Mouse (Mus musculus) forebrain, embryonic 16.5 days (tissue): ENCODE data around the gene Irf2. TPM values are rescaled to one million over a fixed set of nuclear protein-coding genes. Genes with fewer than 3 reads are reported as not detected.

Experiments
- ATAC-seq: fragments of 200-750 bp; cut with Nextera tagmentation; 2 replicates; pipeline ENCODE4 v1.8.0; 2017; ENCODE audit warnings: mild to moderate bottlenecking, moderate library complexity
- H3K27ac ChIP-seq: fragments of 300-500 bp; sonication (generic); 2 replicates; pipeline ENCODE4 v1.5.1; 2014; ENCODE audit warnings: low read length, control low read depth
- H3K27me3 ChIP-seq: fragments of 300-500 bp; sonication (generic); replicated peaks from 2 replicates; pipeline ENCODE4 v1.6.1; 2014; ENCODE audit warnings: low read length; ENCODE audit not compliant: control insufficient read depth, insufficient read depth
- H3K36me3 ChIP-seq: fragments of 300-500 bp; sonication (generic); 2 replicates; pipeline ENCODE4 v1.6.1; 2014; ENCODE audit not compliant: control insufficient read depth, insufficient read depth
- H3K4me1 ChIP-seq: fragments of 300-500 bp; sonication (generic); replicated peaks from 2 replicates; pipeline ENCODE4 v1.6.1; 2014; ENCODE audit warnings: low read length; ENCODE audit not compliant: control insufficient read depth, insufficient read depth
- H3K4me2 ChIP-seq: fragments of 300-500 bp; sonication (generic); 2 replicates; pipeline ENCODE4 v1.6.1; 2014; ENCODE audit warnings: mild to moderate bottlenecking, low read length, control low read depth
- H3K4me3 ChIP-seq: fragments of 300-500 bp; sonication (generic); replicated peaks from 2 replicates; pipeline ENCODE4 v1.5.1; 2014; ENCODE audit warnings: mild to moderate bottlenecking, low read length, control low read depth
- H3K9ac ChIP-seq: fragments of 300-500 bp; sonication (generic); replicated peaks from 2 replicates; pipeline ENCODE4 v1.6.1; 2014; ENCODE audit warnings: low read depth, low read length, control low read depth
- H3K9me3 ChIP-seq: fragments of 300-500 bp; sonication (generic); 2 replicates; pipeline ENCODE4 v1.6.1; 2016; ENCODE audit warnings: low read length; ENCODE audit not compliant: control insufficient read depth
- WGBS: fragments of 180-500 bp; shearing (Covaris S2); extraction: QIAGEN DNeasy Blood & Tissue Kit; methylation state at CpG from one replicate; pipeline ENCODE4 v1.1.7; 2014; 5-methylcytosine and 5-hydroxymethylcytosine counted together
- polyA plus RNA-seq: library from polyadenylated mRNA; unstranded; fragments of >200 nt; fragmentation: Nextera tagmentation; extraction: Ambion mirVana; gene quantifications from 2 replicates; pipeline ENCODE4 v1.2.1, GENCODE M21; 2015

The Irf2 gene
- polyA plus RNA-seq, 1 experiment from 2014 or later: 11.2 TPM

DNA sequence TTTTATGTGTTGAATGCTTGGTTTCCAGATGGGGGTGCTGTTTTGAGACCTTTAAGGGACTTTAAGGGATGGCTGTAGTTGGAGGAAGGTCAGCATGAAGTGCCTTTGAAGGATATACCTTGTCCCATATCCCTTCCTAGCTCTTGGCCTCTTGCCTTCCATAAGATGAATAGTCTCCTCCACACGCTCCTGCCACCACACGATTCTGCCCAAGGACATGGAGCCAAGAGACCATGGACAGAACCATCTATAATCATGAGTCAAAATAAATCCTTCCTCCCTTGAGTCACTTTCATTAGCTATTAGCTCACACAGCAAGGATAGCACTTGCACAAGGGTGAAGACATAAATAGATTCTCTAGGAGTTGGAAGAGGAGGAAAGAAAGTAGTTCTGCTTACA, 146.3 kb downstream of the Irf2 start:
- WGBS: 91% methylated on average over 2 of the region's 2 CpGs
- no peak overlapping the region for H3K9ac ChIP-seq
- ATAC-seq: no peak
- no peaks in the 10 kb centered on the region for H3K27me3 ChIP-seq
- H3K4me3 ChIP-seq: no peak overlapping the region
- H3K36me3 ChIP-seq: no peaks in the 10 kb centered on the region
- H3K4me2 ChIP-seq: no peak overlapping the region
- H3K4me1 ChIP-seq: no peaks in the 10 kb centered on the region
- no peak overlapping the region for H3K27ac ChIP-seq
- H3K9me3 ChIP-seq: no peaks in the 10 kb centered on the region

DNA sequence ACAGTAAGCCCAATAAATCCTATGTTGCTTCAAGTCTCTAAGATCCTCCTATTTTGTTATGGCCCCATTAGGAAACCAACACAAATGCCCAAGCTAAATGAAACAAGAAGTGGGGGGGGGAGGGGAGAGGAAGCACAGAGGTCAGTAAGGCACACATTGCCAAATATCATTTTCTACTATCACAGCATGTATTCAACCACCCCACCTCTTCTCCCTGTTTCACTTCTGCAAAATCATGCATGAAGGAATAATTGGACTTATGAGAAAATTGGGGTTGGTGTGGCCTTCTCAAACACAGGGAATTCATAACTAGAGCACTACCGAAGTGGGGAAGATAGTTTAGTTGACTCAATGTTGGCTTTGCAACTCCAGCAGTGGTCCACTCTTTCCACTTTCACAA, 146.7 kb downstream of the Irf2 start:
- Histone ChIP-seq H3K4me2 (no peak overlapping the region), H3K4me3 (no peak overlapping the region), H3K27me3 (no peaks in the 10 kb centered on the region), H3K27ac (no peak overlapping the region), H3K9me3 (no peaks in the 10 kb centered on the region), H3K9ac (no peak overlapping the region), H3K36me3 (no peaks in the 10 kb centered on the region), H3K4me1 (no peaks in the 10 kb centered on the region)
- 96% methylated on average over 1 of the region's 1 CpGs for WGBS
- no peak for ATAC-seq

DNA sequence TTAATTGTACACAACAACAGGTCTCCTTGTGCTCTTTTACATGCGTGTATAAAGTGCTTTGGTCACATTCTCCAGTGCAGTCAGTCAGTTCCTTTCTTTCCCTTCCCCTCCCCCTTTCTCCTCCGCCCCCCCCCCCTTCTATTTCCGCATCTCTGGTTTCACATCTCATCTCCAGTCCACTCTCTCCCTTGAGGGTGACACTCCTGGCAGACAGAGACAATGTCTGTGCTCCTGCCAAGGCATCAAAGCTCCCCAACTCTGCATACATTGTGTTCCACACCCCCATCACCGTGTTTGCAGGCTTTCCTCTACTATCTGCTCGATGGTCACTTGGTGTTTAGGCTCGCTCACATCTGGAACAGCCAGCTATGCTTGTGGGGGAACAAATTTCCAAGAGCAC, 147.9 kb downstream of the Irf2 start:
- no peak overlapping the region for H3K4me2 ChIP-seq
- no peaks in the 10 kb centered on the region for H3K4me1 ChIP-seq
- no peak overlapping the region for H3K9ac ChIP-seq
- H3K27ac ChIP-seq: no peak overlapping the region
- WGBS: 77% methylated on average over 6 of the region's 6 CpGs
- no peak for ATAC-seq
- H3K36me3 ChIP-seq: no peaks in the 10 kb centered on the region
- H3K9me3 ChIP-seq: no peaks in the 10 kb centered on the region
- H3K27me3 ChIP-seq: no peaks in the 10 kb centered on the region
- H3K4me3 ChIP-seq: no peak overlapping the region

- Histone ChIP-seq H3K9me3 (no peaks in the 10 kb centered on the region), H3K27me3 (no peaks in the 10 kb centered on the region), H3K9ac (no peak overlapping the region), H3K36me3 (no peaks in the 10 kb centered on the region), H3K4me3 (no peak overlapping the region), H3K4me1 (peaks cover 4% of the 10 kb centered on the region; the same call in 1 of the 2 replicates), H3K27ac (no peak overlapping the region; the same call in 1 of the 2 replicates), H3K4me2 (no peak overlapping the region)
- no peak for ATAC-seq
- WGBS: 44% methylated on average over 4 of the region's 4 CpGs
Measured at GRCm38 (mm10) chr8:46888575-46888974, 149.0 kb downstream of the Irf2 start.

DNA sequence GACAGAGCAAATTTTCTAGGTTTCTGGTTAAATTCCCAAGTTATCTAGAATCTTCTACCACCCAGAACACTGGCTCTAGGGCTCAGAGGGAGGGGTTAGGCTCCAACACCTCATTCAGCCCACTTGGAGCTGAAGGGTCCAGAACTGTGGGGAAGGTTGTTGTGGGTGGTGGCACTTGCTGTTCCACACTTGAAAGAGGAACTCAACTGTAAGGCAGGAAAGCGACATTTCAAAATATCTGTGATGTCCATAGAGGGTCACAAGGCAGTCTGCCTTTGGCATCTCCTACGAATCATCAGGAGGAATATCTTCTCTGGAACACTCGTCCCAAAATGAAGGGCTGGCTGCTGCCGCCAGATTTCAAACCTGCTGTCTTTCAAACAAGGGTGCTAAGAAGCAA, 150.7 kb downstream of the Irf2 start:
- ATAC-seq: no peak
- Histone ChIP-seq H3K27ac (no peak overlapping the region), H3K4me2 (no peak overlapping the region), H3K9me3 (no peaks in the 10 kb centered on the region), H3K4me3 (no peak overlapping the region), H3K9ac (no peak overlapping the region), H3K27me3 (no peaks in the 10 kb centered on the region), H3K36me3 (no peaks in the 10 kb centered on the region), H3K4me1 (peaks cover 4% of the 10 kb centered on the region; the same call in 1 of the 2 replicates)
- 88% methylated on average over 4 of the region's 4 CpGs for WGBS

GRCm38 (mm10) chr8:46892511-46893273, 153.2 kb downstream of the Irf2 start:
- no peaks in the 10 kb centered on the region for H3K36me3 ChIP-seq
- H3K27ac ChIP-seq: 0 out of 2 replicates have a peak overlapping the region, but pooled peaks have one; percentile 17
- no peak overlapping the region for H3K4me3 ChIP-seq
- WGBS: 58% methylated on average over 22 of the region's 22 CpGs
- peaks cover 4% of the 10 kb centered on the region; the same call in 1 of the 2 replicates for H3K4me1 ChIP-seq
- no peaks in the 10 kb centered on the region for H3K27me3 ChIP-seq
- H3K9me3 ChIP-seq: no peaks in the 10 kb centered on the region
- peak; percentile 92 for ATAC-seq
- no peak overlapping the region for H3K4me2 ChIP-seq
- no peak overlapping the region for H3K9ac ChIP-seq

DNA sequence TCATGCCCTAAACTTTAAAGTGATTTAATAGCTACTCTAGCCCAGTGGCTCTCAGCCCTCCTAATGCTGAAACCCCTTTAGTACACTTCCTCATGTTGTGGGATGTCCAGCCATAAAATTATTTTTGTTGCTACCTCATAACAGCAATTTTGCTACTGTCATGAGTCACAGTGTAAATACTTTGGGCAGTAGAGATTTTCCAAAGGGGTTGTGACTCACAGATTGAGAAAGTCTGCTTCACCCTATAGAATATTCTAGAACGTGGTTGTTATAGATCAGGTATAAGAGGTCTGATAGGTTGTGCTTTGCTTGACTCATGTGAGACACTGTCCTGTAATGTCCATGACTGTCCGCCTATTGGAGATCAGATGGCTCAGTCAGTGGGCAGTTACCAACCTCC, 154.9 kb downstream of the Irf2 start:
- ATAC-seq: no peak
- WGBS: 94% methylated on average over 2 of the region's 2 CpGs
- no peak overlapping the region for H3K4me2 ChIP-seq
- H3K9ac ChIP-seq: no peak overlapping the region
- no peak overlapping the region for H3K4me3 ChIP-seq
- H3K36me3 ChIP-seq: no peaks in the 10 kb centered on the region
- no peaks in the 10 kb centered on the region for H3K27me3 ChIP-seq
- peaks cover 4% of the 10 kb centered on the region; the same call in 1 of the 2 replicates for H3K4me1 ChIP-seq
- H3K9me3 ChIP-seq: no peaks in the 10 kb centered on the region
- no peak overlapping the region for H3K27ac ChIP-seq

- 96% methylated on average over 5 of the region's 5 CpGs for WGBS
- no peaks in the 10 kb centered on the region for H3K9me3 ChIP-seq
- no peaks in the 10 kb centered on the region for H3K27me3 ChIP-seq
- H3K4me3 ChIP-seq: no peak overlapping the region
- no peak for ATAC-seq
- H3K27ac ChIP-seq: no peak overlapping the region
- no peaks in the 10 kb centered on the region for H3K36me3 ChIP-seq
- H3K4me2 ChIP-seq: no peak overlapping the region
- H3K9ac ChIP-seq: no peak overlapping the region
- H3K4me1 ChIP-seq: peaks cover 4% of the 10 kb centered on the region; the same call in 1 of the 2 replicates
Measured at GRCm38 (mm10) chr8:46896005-46896404, 156.5 kb downstream of the Irf2 start.

- WGBS: 94% methylated on average over 3 of the region's 3 CpGs
Measured at GRCm38 (mm10) chr8:46896704-46897103, 157.2 kb downstream of the Irf2 start.

More at GRCm38 (mm10) chr8:46896704-46897103, 157.2 kb downstream of the Irf2 start:
- Histone ChIP-seq H3K4me2 (no peak overlapping the region), H3K27ac (no peak overlapping the region), H3K4me1 (peaks cover 4% of the 10 kb centered on the region; the same call in 1 of the 2 replicates), H3K36me3 (no peaks in the 10 kb centered on the region), H3K9me3 (no peaks in the 10 kb centered on the region), H3K27me3 (no peaks in the 10 kb centered on the region), H3K9ac (no peak overlapping the region), H3K4me3 (no peak overlapping the region)
- ATAC-seq: no peak
